Mouse (Mus musculus) inflammation-experienced regulatory T-cells, adult 6 months (primary cell): ENCODE results near the gene Aifm1. TPM values are rescaled to one million over a fixed set of nuclear protein-coding genes. Genes with fewer than 3 reads are reported as not detected.

Source experiments
- polyA plus RNA-seq, 3 experiments: library from polyadenylated mRNA; unstranded; fragments of 100-300 nt; shearing (Covaris generic); gene quantifications; one replicate each; pipeline ENCODE4 v1.2.1; 2017

The Aifm1 gene
- polyA plus RNA-seq, 3 experiments from 2014 or later, result 28.1 to 40.4 (median 33.4) TPM

Other genes starting within 250 kb of the Aifm1 start
- gene Bcorl1, start 172.2 kb downstream of the Aifm1 start, polyA plus RNA-seq, result 1 to 10 TPM; 1.2 to 2.1 (median 1.5) TPM
- 10 to 100 TPM; 26.8 to 32.6 (median 28.2) TPM for gene Elf4, start 50.4 kb downstream of the Aifm1 start, polyA plus RNA-seq
- gene Rab33a, start 5.7 kb upstream of the Aifm1 start, polyA plus RNA-seq, result 1 to 10 TPM in 1 of 3 experiments, under 1 TPM in 2; 0.52 to 1.6 (median 0.68) TPM
- 10 to 100 TPM; 20.0 to 22.3 (median 20.1) TPM for gene Zfp280c, start 80.9 kb upstream of the Aifm1 start, polyA plus RNA-seq
- gene Slc25a14, start 109.8 kb upstream of the Aifm1 start, polyA plus RNA-seq, result 10 to 100 TPM; 11.0 to 18.0 (median 11.0) TPM
- not detected for gene Gpr119, start 160.9 kb upstream of the Aifm1 start, polyA plus RNA-seq
- 10 to 100 TPM; 13.1 to 21.8 (median 21.7) TPM for gene Rbmx2, start 181.4 kb upstream of the Aifm1 start, polyA plus RNA-seq